Mouse (Mus musculus): ENCODE measurements around the gene Urb2. TPM values are rescaled to one million over a fixed set of nuclear protein-coding genes. Genes with fewer than 3 reads are reported as not detected.
"Not testable (repeated sequence)": the region's sequence is repeated elsewhere in the genome, so short reads cannot be mapped to it uniquely, and the experiment has no call there.

Gene Urb2
- polyA plus RNA-seq, 1 experiment from 2014 or later = 8.4 TPM

DNA sequence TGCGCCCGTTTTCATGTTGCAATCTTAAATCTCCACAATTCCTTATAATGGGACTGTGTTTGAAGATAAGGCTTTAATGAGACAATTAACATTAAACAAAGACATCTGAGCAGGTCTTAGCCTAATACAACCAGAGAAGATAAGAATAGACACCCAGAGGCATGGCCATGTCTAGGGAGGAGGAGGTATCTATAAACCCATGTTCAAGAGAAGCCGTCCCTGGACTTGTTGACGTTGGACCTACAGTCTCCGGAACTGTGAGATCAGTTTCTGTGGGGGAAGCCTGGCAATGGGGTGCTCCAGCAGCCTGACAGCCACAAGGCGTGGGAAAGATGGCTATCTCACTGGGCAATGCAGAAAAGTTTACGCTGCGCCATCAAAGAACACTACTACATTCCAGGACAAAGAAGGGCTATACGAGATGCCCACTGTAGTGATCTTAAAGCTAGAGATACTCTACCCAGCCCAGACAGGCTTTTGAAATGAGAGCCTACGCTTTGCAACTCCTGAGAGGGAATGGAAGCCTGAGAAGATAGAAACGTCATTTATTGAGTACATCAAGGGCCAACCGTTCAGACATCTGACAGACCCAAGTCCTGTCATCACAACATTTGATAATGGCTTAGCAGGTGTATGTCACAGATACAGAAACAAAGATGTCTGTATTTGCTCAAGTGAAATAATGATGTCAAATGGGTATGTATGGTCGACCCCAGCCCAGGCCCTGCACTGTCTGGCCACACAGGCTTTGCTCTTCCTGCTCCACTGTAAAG is 30.8 kb upstream of the Urb2 start:
- H3K27me3 ChIP-seq (replicated peaks; ENCODE audit: low read depth, poor library complexity, severe bottlenecking) = no peaks in the 10 kb centered on the region
- WGBS = 88% methylated on average over 13 of the region's 13 CpGs

DNA sequence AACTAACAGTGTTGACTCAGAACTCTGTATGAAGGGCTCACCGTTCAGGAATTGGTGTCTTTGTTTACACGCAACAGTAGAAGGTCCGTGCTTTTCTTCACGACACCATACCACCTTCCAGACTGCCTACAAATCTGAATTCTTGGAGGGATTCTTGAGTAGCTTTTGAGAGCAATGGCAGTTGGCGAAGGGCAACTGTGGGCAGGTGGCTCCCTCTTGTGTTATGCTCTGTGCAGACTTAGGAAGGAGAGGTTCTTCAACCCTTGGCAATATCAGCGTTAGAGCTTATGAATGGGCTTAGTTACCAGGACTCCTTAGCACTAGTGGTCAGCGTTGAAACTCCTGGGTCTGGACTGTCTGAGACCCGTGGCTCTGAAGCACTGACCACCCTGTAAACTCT is 28.7 kb upstream of the Urb2 start:
- no peak for DNase-seq (ENCODE audit: low spot score)
- no peaks in the 10 kb centered on the region for H3K4me1 ChIP-seq
- H3K27me3 ChIP-seq (replicated peaks; ENCODE audit: low read depth, poor library complexity, severe bottlenecking) = no peaks in the 10 kb centered on the region
- no peak overlapping the region for H3K27ac ChIP-seq (replicated peaks)
- H3K36me3 ChIP-seq (replicated peaks) = peaks cover 41% of the 10 kb centered on the region
- 88% methylated on average over 8 of the region's 8 CpGs for WGBS
- no peaks in the 10 kb centered on the region for H3K9me3 ChIP-seq
- H3K4me3 ChIP-seq = no peak overlapping the region

More for the DNA sequence above, 30.8 kb upstream of the Urb2 start:
- no peak overlapping the region for H3K4me3 ChIP-seq
- no peak for DNase-seq (ENCODE audit: low spot score)
- no peak overlapping the region for H3K27ac ChIP-seq (replicated peaks)
- no peaks in the 10 kb centered on the region for H3K9me3 ChIP-seq
- no peaks in the 10 kb centered on the region for H3K4me1 ChIP-seq
- H3K36me3 ChIP-seq (replicated peaks) = peaks cover 23% of the 10 kb centered on the region

DNA sequence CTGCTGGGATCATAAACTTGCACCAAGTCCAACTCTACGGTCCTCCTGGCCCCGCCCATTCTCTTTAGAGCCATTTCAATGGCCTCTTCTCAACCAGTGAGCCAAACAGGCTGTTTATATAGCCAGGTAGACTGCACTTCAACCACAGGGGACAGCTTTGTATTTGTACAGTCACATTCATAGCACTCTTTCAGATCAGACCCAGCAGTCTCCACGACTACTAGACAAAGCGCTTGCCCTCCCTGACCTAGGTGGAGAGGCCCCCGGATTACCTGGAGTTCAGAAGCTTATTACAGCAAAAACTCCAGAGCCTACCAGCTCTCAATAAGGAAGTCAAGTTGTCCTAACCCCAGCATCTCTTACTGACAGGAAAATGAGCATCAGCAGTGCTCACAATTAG is 27.7 kb upstream of the Urb2 start:
- WGBS = 85% methylated on average over 5 of the region's 5 CpGs

GRCm38 (mm10) chr8:123993997-123994396 is 27.3 kb upstream of the Urb2 start:
- 85% methylated on average over 3 of the region's 3 CpGs for WGBS
- H3K27me3 ChIP-seq (replicated peaks; ENCODE audit: low read depth, poor library complexity, severe bottlenecking) = no peaks in the 10 kb centered on the region
- no peak overlapping the region for H3K4me3 ChIP-seq
- H3K9me3 ChIP-seq = no peaks in the 10 kb centered on the region
- no peak overlapping the region for H3K27ac ChIP-seq (replicated peaks)
- H3K36me3 ChIP-seq (replicated peaks) = peaks cover 55% of the 10 kb centered on the region
- no peak for DNase-seq (ENCODE audit: low spot score)
- no peaks in the 10 kb centered on the region for H3K4me1 ChIP-seq

More for the DNA sequence above, 27.7 kb upstream of the Urb2 start:
- Histone ChIP-seq H3K36me3 (replicated peaks) (peaks cover 51% of the 10 kb centered on the region), H3K4me1 (no peaks in the 10 kb centered on the region), H3K27ac (replicated peaks) (no peak overlapping the region), H3K4me3 (no peak overlapping the region), H3K27me3 (replicated peaks; ENCODE audit: low read depth, poor library complexity, severe bottlenecking) (no peaks in the 10 kb centered on the region), H3K9me3 (no peaks in the 10 kb centered on the region)
- no peak for DNase-seq (ENCODE audit: low spot score)

DNA sequence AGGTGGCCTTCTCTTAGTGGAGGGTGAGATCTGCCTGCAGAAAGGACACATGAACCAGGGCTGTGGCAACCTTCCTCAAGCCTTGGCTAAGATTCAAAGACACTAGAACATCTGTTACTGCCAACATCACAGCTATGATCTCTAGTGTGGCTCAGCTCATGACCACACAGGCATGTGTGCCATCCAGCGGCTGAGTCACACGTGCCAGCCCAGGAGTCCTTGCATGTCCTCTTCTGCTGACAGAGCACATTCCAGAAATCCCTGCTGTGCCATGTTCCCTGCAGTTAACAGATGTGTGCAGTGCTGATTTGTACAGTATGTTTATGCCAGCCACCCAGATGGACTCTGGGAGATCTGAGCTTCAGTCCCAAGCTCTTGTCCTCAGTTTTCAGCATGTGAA is 21.7 kb upstream of the Urb2 start:
- Histone ChIP-seq H3K36me3 (replicated peaks) (peaks cover 96% of the 10 kb centered on the region), H3K4me3 (no peak overlapping the region), H3K9me3 (no peaks in the 10 kb centered on the region), H3K27ac (replicated peaks) (no peak overlapping the region), H3K27me3 (replicated peaks; ENCODE audit: low read depth, poor library complexity, severe bottlenecking) (no peaks in the 10 kb centered on the region), H3K4me1 (no peaks in the 10 kb centered on the region)
- no peak for DNase-seq (ENCODE audit: low spot score)
- WGBS = 90% methylated on average over 2 of the region's 2 CpGs

GRCm38 (mm10) chr8:124002546-124003108 is 18.7 kb upstream of the Urb2 start:
- Histone ChIP-seq H3K36me3 (replicated peaks) (peaks cover 99% of the 10 kb centered on the region), H3K27ac (replicated peaks) (no peak overlapping the region), H3K4me1 (no peaks in the 10 kb centered on the region), H3K27me3 (replicated peaks; ENCODE audit: low read depth, poor library complexity, severe bottlenecking) (no peaks in the 10 kb centered on the region), H3K9me3 (no peaks in the 10 kb centered on the region), H3K4me3 (no peak overlapping the region)
- DNase-seq (ENCODE audit: low spot score) = no peak
- WGBS = 94% methylated on average over 10 of the region's 10 CpGs

GRCm38 (mm10) chr8:124007829-124008228 is 13.5 kb upstream of the Urb2 start:
- WGBS = 92% methylated on average over 6 of the region's 6 CpGs
- H3K27me3 ChIP-seq (replicated peaks; ENCODE audit: low read depth, poor library complexity, severe bottlenecking) = no peaks in the 10 kb centered on the region
- H3K4me1 ChIP-seq = no peaks in the 10 kb centered on the region
- no peak overlapping the region for H3K27ac ChIP-seq (replicated peaks)
- H3K9me3 ChIP-seq = no peaks in the 10 kb centered on the region
- H3K36me3 ChIP-seq (replicated peaks) = peaks cover 82% of the 10 kb centered on the region
- H3K4me3 ChIP-seq = no peak overlapping the region
- DNase-seq (ENCODE audit: low spot score) = no peak

- Histone ChIP-seq H3K36me3 (replicated peaks) (peaks cover 45% of the 10 kb centered on the region), H3K27ac (replicated peaks) (no peak overlapping the region), H3K4me1 (no peaks in the 10 kb centered on the region), H3K4me3 (no peak overlapping the region), H3K9me3 (no peaks in the 10 kb centered on the region), H3K27me3 (replicated peaks; ENCODE audit: low read depth, poor library complexity, severe bottlenecking) (no peaks in the 10 kb centered on the region)
- DNase-seq (ENCODE audit: low spot score) = no peak
- 91% methylated on average over 3 of the region's 3 CpGs for WGBS
Measured at GRCm38 (mm10) chr8:124011580-124011979, 9.7 kb upstream of the Urb2 start.

DNA sequence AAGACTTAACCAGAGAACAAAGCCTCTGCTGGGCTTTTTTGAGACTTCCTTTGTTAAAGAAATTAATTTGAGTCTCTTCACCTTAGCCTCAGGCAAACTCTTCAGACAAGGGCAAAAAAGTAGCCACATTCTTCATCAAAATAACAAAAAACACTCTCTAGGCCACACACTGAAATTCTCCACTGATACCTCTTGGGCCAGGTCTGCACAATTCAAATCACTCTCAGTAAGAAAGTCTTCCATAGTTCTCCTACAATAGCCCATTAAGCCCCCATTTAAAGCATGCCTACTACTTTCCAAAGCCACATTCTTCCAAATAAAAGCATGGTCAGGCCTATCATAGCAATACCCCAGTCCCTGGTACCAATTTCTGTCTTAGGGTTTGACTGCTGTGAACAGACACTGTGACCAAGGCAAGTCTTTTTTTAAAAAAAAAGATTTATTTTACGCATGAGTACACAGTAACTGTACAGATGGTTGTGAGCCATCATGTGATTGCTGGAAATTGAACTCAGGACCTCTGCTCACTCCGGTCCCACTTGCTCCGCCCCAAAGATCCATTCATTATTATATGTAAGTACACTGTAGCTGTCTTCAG is 9.2 kb upstream of the Urb2 start:
- Histone ChIP-seq H3K9me3 (no peaks in the 10 kb centered on the region), H3K27me3 (replicated peaks; ENCODE audit: low read depth, poor library complexity, severe bottlenecking) (no peaks in the 10 kb centered on the region), H3K36me3 (replicated peaks) (peaks cover 40% of the 10 kb centered on the region), H3K4me3 (no peak overlapping the region), H3K27ac (replicated peaks) (no peak overlapping the region), H3K4me1 (no peaks in the 10 kb centered on the region)
- WGBS = 96% methylated on average over 3 of the region's 3 CpGs
- DNase-seq (ENCODE audit: low spot score) = no peak

DNA sequence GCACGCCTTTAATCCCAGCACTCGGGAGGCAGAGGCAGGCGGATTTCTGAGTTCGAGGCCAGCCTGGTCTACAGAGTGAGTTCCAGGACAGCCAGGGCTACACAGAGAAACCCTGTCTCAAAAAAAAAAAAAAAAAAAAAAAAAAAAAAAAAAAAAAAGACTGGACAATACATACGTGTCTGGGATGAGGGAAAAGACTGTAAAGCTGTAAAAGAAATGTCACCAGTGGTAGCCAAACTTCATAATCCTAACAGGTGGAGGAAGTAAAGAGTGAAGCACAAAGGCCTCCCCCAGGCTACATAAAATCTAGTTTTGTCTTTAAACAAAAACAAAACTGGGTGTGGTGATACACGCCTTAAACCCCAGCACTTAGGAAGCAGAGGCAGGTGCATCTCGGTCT is 7.0 kb upstream of the Urb2 start:
- H3K4me1 ChIP-seq; H3K27ac ChIP-seq (replicated peaks); H3K27me3 ChIP-seq (replicated peaks; ENCODE audit: low read depth, poor library complexity, severe bottlenecking); DNase-seq (ENCODE audit: low spot score); H3K4me3 ChIP-seq; H3K9me3 ChIP-seq: not testable (repeated sequence)
- H3K36me3 ChIP-seq (replicated peaks) = peaks cover 17% of the 10 kb centered on the region
- WGBS = 93% methylated on average over 7 of the region's 7 CpGs

GRCm38 (mm10) chr8:124014751-124015150 is 6.6 kb upstream of the Urb2 start:
- Histone ChIP-seq H3K27me3 (replicated peaks; ENCODE audit: low read depth, poor library complexity, severe bottlenecking) (no peaks in the 10 kb centered on the region), H3K4me3 (no peak overlapping the region), H3K36me3 (replicated peaks) (peaks cover 13% of the 10 kb centered on the region), H3K27ac (replicated peaks) (no peak overlapping the region), H3K9me3 (no peaks in the 10 kb centered on the region), H3K4me1 (peaks cover 12% of the 10 kb centered on the region)
- DNase-seq (ENCODE audit: low spot score) = no peak
- WGBS = 84% methylated on average over 3 of the region's 3 CpGs

DNA sequence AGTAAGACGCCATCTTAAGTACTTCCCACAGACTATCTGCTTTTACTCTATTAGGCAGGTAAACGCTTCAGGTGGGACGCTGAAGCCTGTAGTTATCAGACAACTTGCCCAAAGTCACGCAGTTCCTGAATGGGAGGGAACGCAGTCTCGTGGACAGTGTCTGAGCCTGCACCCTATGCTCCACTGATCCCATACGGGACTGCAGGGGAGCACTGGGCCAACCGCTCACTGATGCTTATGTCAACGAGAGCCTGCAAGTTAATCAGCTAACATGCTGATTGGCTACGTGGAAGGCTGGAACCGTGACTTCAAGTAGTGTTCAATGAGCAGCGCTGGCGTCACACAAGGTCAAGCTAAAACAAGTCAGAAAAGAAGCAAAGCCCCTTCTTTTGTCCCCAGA is 1.5 kb upstream of the Urb2 start:
- Histone ChIP-seq H3K4me3 (peak overlapping the region; percentile 76), H3K4me1 (peaks cover 33% of the 10 kb centered on the region), H3K9me3 (no peaks in the 10 kb centered on the region), H3K27ac (replicated peaks) (no peak overlapping the region; the same call in 1 of the 2 replicates), H3K36me3 (replicated peaks) (peaks cover 18% of the 10 kb centered on the region), H3K27me3 (replicated peaks; ENCODE audit: low read depth, poor library complexity, severe bottlenecking) (no peaks in the 10 kb centered on the region)
- 43% methylated on average over 13 of the region's 13 CpGs for WGBS
- peak; percentile 28 for DNase-seq (ENCODE audit: low spot score)

All from embryonic facial prominence, embryonic 10.5 days (tissue).